10 mouse cellular contexts compared by ENCODE assay signal in the genomic region with DNA sequence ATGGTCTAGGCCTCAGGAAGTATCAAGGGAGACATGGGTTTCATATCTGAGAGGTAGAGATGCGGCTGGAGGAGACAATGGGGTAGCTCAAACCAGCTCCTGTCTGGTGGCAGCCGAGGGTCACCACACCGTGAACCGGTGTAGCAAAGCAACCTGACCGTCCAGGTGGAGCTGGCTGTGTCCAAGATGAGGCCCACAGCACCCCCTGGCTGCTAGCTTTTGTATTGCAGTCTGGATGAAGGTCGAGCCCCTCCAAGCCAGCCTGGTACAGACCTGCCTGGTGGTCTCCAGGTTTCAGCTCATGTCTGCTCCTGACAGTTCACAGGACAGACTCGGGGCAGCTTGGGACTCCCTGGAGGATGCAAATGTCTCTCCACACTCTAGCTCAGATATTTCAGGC. TPM values are rescaled to one million over a fixed set of nuclear protein-coding genes. Genes with fewer than 3 reads are reported as not detected.
DNase-seq lines count a peak whose midpoint lies in the region; TF ChIP-seq lines count a peak whose summit lies in the region.
"Had no signal": no experiment of that assay in that cellular context is flagged by ENCODE, and none has a peak within 500 bp of the region (broad histone marks: within the 10 kb centered on the region; RNA-seq: fewer than 3 reads in every experiment).

No protein-coding gene starts in this region.

- no peak overlapping the region for H3K4me3 ChIP-seq in cortical plate, adult 2 months (ENCODE audit: insufficient read depth, low read length)
- H3K4me3 ChIP-seq in myocyte, result no peak overlapping the region
- H3K4me3 ChIP-seq in thymus, adult 2 months (ENCODE audit: control insufficient read depth, insufficient read depth, low read length), result no peak overlapping the region
- H3K4me3 ChIP-seq: erythroblast, embryonic 14.5 days had no signal

- H3K4me2 ChIP-seq in myocyte (ENCODE audit: low read depth), result no peak overlapping the region

- no peak overlapping the region for H3ac ChIP-seq in myocyte (ENCODE audit: control insufficient read depth, insufficient read length)

- H3K27me3 ChIP-seq in myocyte (ENCODE audit: control insufficient read depth, insufficient read depth, insufficient read length), result no peaks in the 10 kb centered on the region
- no peaks in the 10 kb centered on the region for H3K27me3 ChIP-seq in thymus, adult 2 months (ENCODE audit: control insufficient read depth, insufficient read depth, low read length)

- no peak for TF ChIP-seq POLR2A in cortical plate, adult 2 months (IDR thresholded peaks at IDR 0.05; ENCODE audit: extremely low read depth, insufficient read depth, low read length)
- TF ChIP-seq POLR2A in myocyte (IDR thresholded peaks at IDR 0.05; ENCODE audit: insufficient read length, low read depth), result no peak
- no peak for TF ChIP-seq POLR2A in thymus, adult 2 months (IDR thresholded peaks at IDR 0.05; ENCODE audit: control insufficient read depth, extremely low read depth, insufficient read depth, low read length, poor library complexity)

- no peaks in the 10 kb centered on the region for H3K79me2 ChIP-seq in myocyte (ENCODE audit: control insufficient read depth, insufficient read depth)

- no peak overlapping the region for H3K27ac ChIP-seq in cortical plate, adult 2 months (ENCODE audit: insufficient read depth, low read length)
- H3K27ac ChIP-seq in thymus, adult 2 months (ENCODE audit: control insufficient read depth, insufficient read depth, low read length), result 0 out of 2 replicates have a peak overlapping the region, but pooled peaks have one; percentile 19
- H3K27ac ChIP-seq: macrophage had no signal

- 81% methylated on average over 7 of the region's 7 CpGs for WGBS in thymus, adult 2 months

- intact Hi-C loops in left cerebral cortex, postnatal 36 days (cut with DNase I), result loop anchor here (2.0 kb wide), 1 partner anchor 114 kb away; no protein-coding TSS in a partner anchor

- peak; percentile 70 for TF ChIP-seq CTCF in cortical plate, adult 2 months (IDR thresholded peaks at IDR 0.05; ENCODE audit: extremely low read depth, insufficient read depth, low read length)
- TF ChIP-seq CTCF in thymus, adult 2 months (IDR thresholded peaks at IDR 0.05; ENCODE audit: borderline replicate concordance, control insufficient read depth, extremely low read depth, insufficient read depth, low read length, poor library complexity), result peak; percentile 83

- peaks cover 19% of the 10 kb centered on the region for H3K36me3 ChIP-seq in myocyte (ENCODE audit: control insufficient read depth, insufficient read depth)
- 0 out of 2 replicates have a peak, but pooled peaks cover 4% of the 10 kb centered on the region for H3K36me3 ChIP-seq in thymus, adult 2 months (ENCODE audit: control insufficient read depth, insufficient read depth, low read length)

- DNase-seq in layer of hippocampus, adult 11-12 months (ENCODE audit: low spot score), result peak; percentile 74
- DNase-seq in layer of hippocampus, adult 9-10 months (ENCODE audit: low spot score), result no peak
- DNase-seq in adrenal gland, adult 2 months, result peak; percentile 61
- DNase-seq in heart, postnatal 4 days, result peak; percentile 85
- DNase-seq in left cerebral cortex, postnatal 36 days (ENCODE audit: low spot score in 2 of 2), result peak; percentile 62 to 63
- DNase-seq in thymus, adult 2 months, result peak; percentile 73

- H3K4me1 ChIP-seq in cortical plate, adult 2 months (ENCODE audit: control insufficient read depth, insufficient read depth, low read length), result no peaks in the 10 kb centered on the region
- peaks cover 24% of the 10 kb centered on the region for H3K4me1 ChIP-seq in thymus, adult 2 months (replicated peaks; ENCODE audit: control insufficient read depth, insufficient read depth, low read length)

TF ChIP-seq in myocyte, 11 proteins besides CTCF, POLR2A, EP300 and RAD21:
- TF ChIP-seq SRF (IDR thresholded peaks at IDR 0.05; ENCODE audit: control insufficient read depth, insufficient read length, low read depth) (no peak), POLR2AphosphoS2 (IDR thresholded peaks at IDR 0.05; ENCODE audit: insufficient read length, low read depth) (peak; percentile 22), MYOD1 (IDR thresholded peaks at IDR 0.05; ENCODE audit: control insufficient read depth in 1 of 3, insufficient read length in 2 of 3, low read depth in 2 of 3) (no peak), USF1 (IDR thresholded peaks at IDR 0.05; ENCODE audit: low read depth) (no peak)

RNA-seq across cellular contexts. Expression of a gene that starts 11.5 kb away (rescaled TPM):
- 1 to 10 TPM; 4.6 to 5.6 TPM for total RNA-seq in adrenal gland, adult 2 months (2021)
- polyA plus RNA-seq in adrenal gland, adult 2 months (2012; rRNA removed), result 18.7 and 21.1 TPM in 2 replicates
- polyA plus RNA-seq in cortical plate, adult 2 months (2012; rRNA removed), result 0.70 and 0.71 TPM in 2 replicates
- total RNA-seq in heart, postnatal 4 days (2021), result 1 to 10 TPM; 1.2 to 1.3 TPM
- 1 to 10 TPM in 1 of 2 experiments, under 1 TPM in 1; 0.44 to 2.5 TPM for total RNA-seq in left cerebral cortex, postnatal 36 days (2021)
- 0.32 TPM for polyA plus RNA-seq in myocyte (2012; fragmentation: generic; extraction: Trizol)
- polyA plus RNA-seq in thymus, adult 2 months (2012; rRNA removed), result 3.4 and 4.5 TPM in 2 replicates
- polyA plus RNA-seq: erythroblast, embryonic 14.5 days; macrophage had no signal
